Comparison of ENCODE assay signal across 26 mouse cellular contexts in the genomic region with DNA sequence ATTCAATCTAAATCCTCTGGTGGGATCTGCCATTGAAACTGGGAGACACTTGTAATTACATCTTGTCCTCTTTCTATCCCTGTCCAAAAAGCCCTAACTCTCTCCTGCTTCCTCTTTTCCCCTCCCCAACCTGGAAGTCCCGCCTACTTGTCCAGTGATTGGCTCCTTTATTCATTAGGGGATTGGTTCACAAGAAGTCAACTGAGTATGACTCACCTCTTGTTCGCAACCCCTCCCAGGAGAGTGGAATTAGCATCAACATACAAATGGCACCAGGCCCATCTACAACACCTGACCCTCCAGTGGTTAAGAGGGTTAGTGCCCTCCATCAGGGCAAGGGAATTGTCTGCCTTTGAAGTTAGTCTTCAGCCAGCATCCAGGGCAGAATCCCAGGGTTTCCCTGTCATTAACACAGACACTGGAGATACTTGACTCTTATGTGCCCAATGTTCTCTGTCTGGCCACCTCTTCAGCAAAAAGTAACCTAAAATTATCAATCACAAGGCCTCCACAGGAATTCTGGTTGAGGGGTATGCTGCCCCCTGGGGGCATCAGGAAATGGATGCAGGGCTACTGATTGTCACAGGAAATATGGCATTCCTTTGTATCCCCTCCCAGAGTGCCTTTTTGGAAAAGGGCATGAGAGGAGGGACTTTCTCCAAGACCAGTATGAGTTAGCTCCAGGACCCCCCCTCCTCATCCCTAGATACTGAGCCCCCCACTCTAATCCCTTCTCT.
A peak's percentile ranks its signal among the peaks of the same experiment; 100 is the strongest.
DNase-seq lines count a peak whose midpoint lies in the region; ATAC-seq and TF ChIP-seq lines count a peak whose summit lies in the region.
"Had no signal": no experiment of that assay in that cellular context is flagged by ENCODE, and none has a peak within 500 bp of the region (broad histone marks: within the 10 kb centered on the region; RNA-seq: fewer than 3 reads in every experiment).

No protein-coding gene starts in this region.

- TF ChIP-seq CTCF in hindbrain, postnatal 0 days (IDR thresholded peaks at IDR 0.05; ENCODE audit: low read depth): peak; percentile 34
- TF ChIP-seq CTCF in midbrain, postnatal 0 days (IDR thresholded peaks at IDR 0.05): peak; percentile 55
- peak; percentile 40; the same call in 1 of the 2 replicates for TF ChIP-seq CTCF in stomach, postnatal 0 days (IDR thresholded peaks at IDR 0.05; ENCODE audit: low read depth)

- H3K4me2 ChIP-seq in hindbrain, postnatal 0 days (ENCODE audit: low read depth, low read length): no peak overlapping the region
- H3K4me2 ChIP-seq in hindbrain, embryonic 13.5 days: no peak overlapping the region
- no peak overlapping the region for H3K4me2 ChIP-seq in midbrain, postnatal 0 days (ENCODE audit: low read depth, low read length, poor library complexity, severe bottlenecking)
- no peak overlapping the region for H3K4me2 ChIP-seq in midbrain, embryonic 13.5 days (replicated peaks)
- no peak overlapping the region for H3K4me2 ChIP-seq in stomach, postnatal 0 days (replicated peaks; ENCODE audit: low read depth)
- H3K4me2 ChIP-seq: embryonic facial prominence, embryonic 13.5 days; heart, embryonic 15.5 days; liver, embryonic 11.5 days; lung, embryonic 14.5 days had no signal

- ATAC-seq in hindbrain, postnatal 0 days: no peak
- ATAC-seq in hindbrain, embryonic 13.5 days (ENCODE audit: low FRiP score): no peak
- no peak for ATAC-seq in midbrain, postnatal 0 days (ENCODE audit: low FRiP score)
- ATAC-seq in midbrain, embryonic 13.5 days: no peak
- ATAC-seq in stomach, postnatal 0 days (ENCODE audit: low FRiP score, low TSS enrichment): no peak
- ATAC-seq: activated CD4-positive, CD25-positive, alpha-beta regulatory T cell, adult 4 months; forebrain, embryonic 14.5 days; hindbrain, embryonic 16.5 days had no signal

- 49% methylated on average over 2 of the region's 2 CpGs for WGBS in hindbrain, postnatal 0 days
- 48% methylated on average over 2 of the region's 2 CpGs for whole genome bisulfite sequencing in hindbrain, embryonic 13.5 days
- WGBS in midbrain, postnatal 0 days: 36% methylated on average over 2 of the region's 2 CpGs
- WGBS in midbrain, embryonic 13.5 days: 43% methylated on average over 2 of the region's 2 CpGs
- WGBS in stomach, postnatal 0 days: 46% methylated on average over 2 of the region's 2 CpGs

- TF ChIP-seq EP300 in stomach, postnatal 0 days (optimal IDR thresholded peaks at IDR 0.05): no peak

- no peaks in the 10 kb centered on the region for H3K4me1 ChIP-seq in hindbrain, postnatal 0 days (ENCODE audit: insufficient read depth, low read length)
- H3K4me1 ChIP-seq in hindbrain, embryonic 13.5 days (replicated peaks): no peaks in the 10 kb centered on the region
- H3K4me1 ChIP-seq in midbrain, postnatal 0 days (ENCODE audit: insufficient read depth, low read length): no peaks in the 10 kb centered on the region
- H3K4me1 ChIP-seq in midbrain, embryonic 13.5 days (replicated peaks): peaks cover 4% of the 10 kb centered on the region; the same call in 1 of the 2 replicates
- peaks cover 5% of the 10 kb centered on the region in 2 experiments; a peak in 3 of 4 replicates for H3K4me1 ChIP-seq in ES-E14 (ENCODE audit: control insufficient read depth in 2 of 2, insufficient read depth in 2 of 2, low read length in 2 of 2, poor library complexity in 1 of 2)
- H3K4me1 ChIP-seq in stomach, postnatal 0 days (replicated peaks; ENCODE audit: control insufficient read depth, insufficient read depth): no peaks in the 10 kb centered on the region
- H3K4me1 ChIP-seq: embryonic facial prominence, embryonic 13.5 days; heart, embryonic 15.5 days had no signal

- in situ Hi-C loops in ES-E14 (cut with MboI; ENCODE audit: low sequenced_read_pairs in 2 of 2, unreplicated experiment in 2 of 2): no loop called here

- no peak overlapping the region for H3K9ac ChIP-seq in hindbrain, postnatal 0 days (replicated peaks; ENCODE audit: low read length)
- H3K9ac ChIP-seq in hindbrain, embryonic 13.5 days: no peak overlapping the region
- H3K9ac ChIP-seq in midbrain, postnatal 0 days (replicated peaks; ENCODE audit: low read length, poor library complexity, severe bottlenecking): no peak overlapping the region
- no peak overlapping the region for H3K9ac ChIP-seq in midbrain, embryonic 13.5 days (replicated peaks)
- H3K9ac ChIP-seq in ES-E14 (ENCODE audit: insufficient read depth, low read depth, low read length, poor library complexity, severe bottlenecking): no peak overlapping the region
- no peak overlapping the region for H3K9ac ChIP-seq in stomach, postnatal 0 days (ENCODE audit: low read length)
- H3K9ac ChIP-seq: embryonic facial prominence, embryonic 13.5 days; heart, embryonic 15.5 days; lung, embryonic 14.5 days had no signal

- H3K27ac ChIP-seq in hindbrain, postnatal 0 days: no peak overlapping the region
- H3K27ac ChIP-seq in hindbrain, embryonic 13.5 days: no peak overlapping the region
- no peak overlapping the region for H3K27ac ChIP-seq in midbrain, postnatal 0 days (ENCODE audit: low read depth, low read length)
- no peak overlapping the region for H3K27ac ChIP-seq in midbrain, embryonic 13.5 days
- no peak overlapping the region for H3K27ac ChIP-seq in ES-E14 (ENCODE audit: insufficient read depth, low read depth, low read length, poor library complexity, severe bottlenecking)
- H3K27ac ChIP-seq in stomach, postnatal 0 days (replicated peaks): peak overlapping the region; percentile 45
- H3K27ac ChIP-seq: embryonic facial prominence, embryonic 13.5 days; heart, adult 2 months; heart, embryonic 15.5 days; macrophage; midbrain, embryonic 10.5 days had no signal

- no peaks in the 10 kb centered on the region for H3K9me3 ChIP-seq in hindbrain, postnatal 0 days (ENCODE audit: low read length)
- no peaks in the 10 kb centered on the region for H3K9me3 ChIP-seq in hindbrain, embryonic 13.5 days
- H3K9me3 ChIP-seq in midbrain, postnatal 0 days (ENCODE audit: low read length): no peaks in the 10 kb centered on the region
- H3K9me3 ChIP-seq in midbrain, embryonic 13.5 days: no peaks in the 10 kb centered on the region
- no peaks in the 10 kb centered on the region for H3K9me3 ChIP-seq in ES-E14 (ENCODE audit: control insufficient read depth, insufficient read depth, low read depth, low read length)
- no peaks in the 10 kb centered on the region for H3K9me3 ChIP-seq in stomach, postnatal 0 days (ENCODE audit: control insufficient read depth, low read length)
- H3K9me3 ChIP-seq: embryonic facial prominence, embryonic 13.5 days; heart, embryonic 15.5 days; midbrain, embryonic 10.5 days had no signal

- no peak overlapping the region for H3K4me3 ChIP-seq in hindbrain, postnatal 0 days (ENCODE audit: low read length)
- H3K4me3 ChIP-seq in hindbrain, embryonic 13.5 days: no peak overlapping the region
- no peak overlapping the region for H3K4me3 ChIP-seq in midbrain, postnatal 0 days (ENCODE audit: low read depth, low read length)
- H3K4me3 ChIP-seq in midbrain, embryonic 13.5 days (replicated peaks): no peak overlapping the region
- H3K4me3 ChIP-seq in ES-E14 (ENCODE audit: insufficient read depth in 1 of 2, low read depth in 1 of 2, low read length in 2 of 2, poor library complexity in 1 of 2, severe bottlenecking in 1 of 2): no peak overlapping the region
- no peak overlapping the region for H3K4me3 ChIP-seq in stomach, postnatal 0 days (ENCODE audit: low read depth, low read length)
- H3K4me3 ChIP-seq: embryonic facial prominence, embryonic 13.5 days; heart, adult 2 months; heart, embryonic 15.5 days; midbrain, embryonic 10.5 days had no signal

- DNase-seq in hindbrain, postnatal 0 days (ENCODE audit: low spot score): no peak
- no peak for DNase-seq in midbrain, postnatal 0 days (ENCODE audit: low spot score)
- DNase-seq in ES-E14 (ENCODE audit: low read depth, low spot score): peak; percentile 47
- no peak for DNase-seq in stomach, postnatal 0 days (ENCODE audit: low spot score)
- DNase-seq in adrenal gland, postnatal 10 days: no peak
- no peak for DNase-seq in heart, adult 11 months
- DNase-seq: adrenal gland, postnatal 25 days; cerebellum, adult 18-20 months; cerebellum, postnatal 36 days; heart, adult 2 months; heart, postnatal 4 days; kidney, adult 18-20 months; kidney, postnatal 10 days; lung, embryonic 14.5 days; right cerebral cortex, adult 18-20 months; thymus, postnatal 14 days had no signal

- H3K36me3 ChIP-seq in hindbrain, postnatal 0 days (ENCODE audit: insufficient read depth, low read length): no peaks in the 10 kb centered on the region
- no peaks in the 10 kb centered on the region for H3K36me3 ChIP-seq in hindbrain, embryonic 13.5 days
- no peaks in the 10 kb centered on the region for H3K36me3 ChIP-seq in midbrain, postnatal 0 days (ENCODE audit: insufficient read depth, low read length)
- H3K36me3 ChIP-seq in midbrain, embryonic 13.5 days: no peaks in the 10 kb centered on the region
- no peaks in the 10 kb centered on the region for H3K36me3 ChIP-seq in ES-E14 (ENCODE audit: control insufficient read depth, insufficient read depth, low read length, poor library complexity, severe bottlenecking)
- no peaks in the 10 kb centered on the region for H3K36me3 ChIP-seq in stomach, postnatal 0 days (ENCODE audit: control insufficient read depth, insufficient read depth, low read length)
- H3K36me3 ChIP-seq: embryonic facial prominence, embryonic 13.5 days; heart, embryonic 15.5 days; midbrain, embryonic 10.5 days had no signal

- no peaks in the 10 kb centered on the region for H3K27me3 ChIP-seq in hindbrain, postnatal 0 days (ENCODE audit: insufficient read depth, low read length)
- H3K27me3 ChIP-seq in hindbrain, embryonic 13.5 days: no peaks in the 10 kb centered on the region
- H3K27me3 ChIP-seq in midbrain, postnatal 0 days (ENCODE audit: insufficient read depth, low read length): no peaks in the 10 kb centered on the region
- H3K27me3 ChIP-seq in midbrain, embryonic 13.5 days: no peaks in the 10 kb centered on the region
- H3K27me3 ChIP-seq in stomach, postnatal 0 days (ENCODE audit: control insufficient read depth, insufficient read depth, low read length): no peaks in the 10 kb centered on the region
- H3K27me3 ChIP-seq: embryonic facial prominence, embryonic 13.5 days had no signal

TF ChIP-seq in ES-E14, 5 proteins besides CTCF, POLR2A, EP300 and RAD21:
- TF ChIP-seq ZC3H11A (IDR thresholded peaks at IDR 0.05; ENCODE audit: borderline replicate concordance, low read depth, low read length) (no peak), HCFC1 (IDR thresholded peaks at IDR 0.05; ENCODE audit: borderline replicate concordance, insufficient read depth, low read length) (no peak)
TF ChIP-seq in ES-E14: peak in this region for 0.
